Mouse (Mus musculus) macrophage (primary cell): ENCODE measurements around the gene Cfap44. TPM values are rescaled to one million over a fixed set of nuclear protein-coding genes. Genes with fewer than 3 reads are reported as not detected.
"Not testable (repeated sequence)": the region's sequence is repeated elsewhere in the genome, so short reads cannot be mapped to it uniquely, and the experiment has no call there.

Experiments used
- H3K27ac ChIP-seq: fragments of 350-480 bp; formaldehyde crosslinking; 2 replicates; pipeline ENCODE4 v1.9.0; 2021
- H3K36me3 ChIP-seq: fragments of 350-480 bp; formaldehyde crosslinking; 2 replicates; pipeline ENCODE4 v1.9.0; 2021; ENCODE audit errors: inconsistent target
- H3K4me3 ChIP-seq: fragments of 350-480 bp; formaldehyde crosslinking; 2 replicates; pipeline ENCODE4 v1.9.0; 2021; ENCODE audit errors: inconsistent target
- H3K79me2 ChIP-seq: fragments of 350-480 bp; formaldehyde crosslinking; 2 replicates; pipeline ENCODE4 v1.9.0; 2021; ENCODE audit errors: inconsistent target
- WGBS: methylation state at CpG from one replicate; pipeline ENCODE4 v1.1.7; 2026; ENCODE audit warnings: inconsistent platforms; ENCODE audit not compliant: missing documents; 5-methylcytosine and 5-hydroxymethylcytosine counted together
- polyA plus RNA-seq: library from polyadenylated mRNA; stranded (reverse); fragments of 250-400 nt; gene quantifications from 3 replicates; pipeline ENCODE4 v1.2.4, GENCODE M21; 2018; ENCODE audit warnings: inconsistent platforms

Gene Cfap44
- polyA plus RNA-seq, 1 experiment from 2014 or later: not detected

DNA sequence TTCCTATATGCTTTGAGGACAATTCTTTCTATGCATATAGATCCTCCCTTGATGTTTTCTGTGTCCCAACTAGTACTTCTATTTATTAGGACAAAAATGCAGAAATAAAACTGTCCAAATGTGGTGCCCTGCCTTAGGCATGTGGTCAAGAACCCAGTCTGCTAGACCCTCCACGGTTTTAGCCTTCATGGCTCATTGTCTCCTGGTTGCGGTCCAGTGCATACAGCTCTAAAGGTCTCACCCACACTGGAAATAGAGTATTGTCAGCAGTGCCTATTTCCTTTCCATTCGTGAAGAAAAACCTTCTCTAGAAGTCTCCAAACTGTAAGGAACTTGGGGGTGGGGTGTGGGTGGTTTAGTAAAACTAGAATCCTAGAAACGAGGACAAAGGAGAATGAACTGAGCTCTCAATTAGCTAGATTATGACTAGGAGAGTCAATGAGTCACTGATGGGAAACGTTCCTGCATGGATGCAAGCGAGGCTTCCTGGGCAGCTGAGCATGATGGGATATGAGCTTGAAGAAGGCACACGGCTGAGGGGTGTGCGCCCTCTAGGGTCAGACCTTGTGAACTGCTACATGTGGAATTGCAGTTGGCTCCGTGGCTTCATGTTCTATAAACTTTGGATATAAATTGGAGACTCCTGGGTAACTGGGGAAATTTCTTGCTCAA lies 2.6 kb upstream of the Cfap44 start:
- no peaks in the 10 kb centered on the region for H3K79me2 ChIP-seq
- 53% methylated on average over 9 of the region's 9 CpGs for WGBS
- no peak overlapping the region for H3K27ac ChIP-seq
- no peaks in the 10 kb centered on the region for H3K36me3 ChIP-seq
- no peak overlapping the region for H3K4me3 ChIP-seq

DNA sequence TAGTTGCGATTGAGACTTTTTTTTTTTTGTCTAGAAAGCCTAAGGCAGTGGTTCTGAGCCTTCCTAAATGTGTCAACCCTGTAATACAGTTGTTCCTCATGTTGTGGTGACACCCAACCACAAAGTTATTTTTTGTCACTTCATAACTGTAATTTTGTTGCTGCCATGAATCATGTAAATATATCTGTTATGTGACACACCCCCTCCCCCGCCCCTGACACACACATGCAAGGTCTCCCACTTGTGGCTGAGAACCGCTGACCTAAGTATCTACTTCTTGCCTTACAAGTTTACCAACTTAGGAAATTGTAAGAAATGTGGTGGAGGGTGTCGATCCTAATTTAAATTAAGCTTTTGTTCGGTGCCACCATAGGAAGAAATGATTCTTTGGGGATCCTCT lies 10.3 kb downstream of the Cfap44 start:
- Histone ChIP-seq H3K27ac (no peak overlapping the region), H3K4me3 (no peak overlapping the region), H3K36me3 (no peaks in the 10 kb centered on the region), H3K79me2 (no peaks in the 10 kb centered on the region)
- 39% methylated on average over 5 of the region's 5 CpGs for WGBS

GRCm38 (mm10) chr16:44407211-44407610 lies 12.6 kb downstream of the Cfap44 start:
- 94% methylated on average over 5 of the region's 5 CpGs for WGBS
- H3K27ac ChIP-seq: no peak overlapping the region
- no peaks in the 10 kb centered on the region for H3K36me3 ChIP-seq
- no peak overlapping the region for H3K4me3 ChIP-seq
- no peaks in the 10 kb centered on the region for H3K79me2 ChIP-seq

GRCm38 (mm10) chr16:44408290-44408689 lies 13.7 kb downstream of the Cfap44 start:
- H3K27ac ChIP-seq: no peak overlapping the region
- no peaks in the 10 kb centered on the region for H3K79me2 ChIP-seq
- H3K36me3 ChIP-seq: no peaks in the 10 kb centered on the region
- H3K4me3 ChIP-seq: no peak overlapping the region
- WGBS: 100% methylated on average over 2 of the region's 2 CpGs

DNA sequence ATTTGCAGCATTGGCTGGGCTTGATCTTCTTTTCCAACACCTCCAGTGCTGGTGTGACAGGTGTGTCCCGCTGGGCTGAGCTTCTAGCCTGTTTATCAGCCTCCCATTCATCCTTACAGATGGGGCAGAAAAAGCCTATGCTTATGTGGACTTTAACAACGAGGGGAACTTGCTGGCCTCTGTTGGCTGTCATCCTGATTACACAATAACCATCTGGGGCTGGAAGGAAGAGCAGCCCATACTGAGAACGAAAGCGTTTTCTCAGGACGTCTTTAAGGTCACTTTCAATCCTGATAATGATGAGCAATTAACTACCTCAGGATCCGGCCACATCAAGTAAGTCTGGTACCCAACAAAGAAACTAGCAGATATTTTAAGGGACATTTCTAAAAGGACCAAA lies 15.6 kb downstream of the Cfap44 start:
- WGBS: 19% methylated on average over 6 of the region's 6 CpGs
- no peak overlapping the region for H3K4me3 ChIP-seq
- H3K79me2 ChIP-seq: no peaks in the 10 kb centered on the region
- H3K27ac ChIP-seq: no peak overlapping the region
- no peaks in the 10 kb centered on the region for H3K36me3 ChIP-seq

- H3K36me3 ChIP-seq: no peaks in the 10 kb centered on the region
- H3K27ac ChIP-seq: no peak overlapping the region
- no peak overlapping the region for H3K4me3 ChIP-seq
- H3K79me2 ChIP-seq: no peaks in the 10 kb centered on the region
- 91% methylated on average over 8 of the region's 8 CpGs for WGBS
Observed at GRCm38 (mm10) chr16:44417596-44417995, 23.0 kb downstream of the Cfap44 start.

GRCm38 (mm10) chr16:44421735-44422134 lies 27.1 kb downstream of the Cfap44 start:
- Histone ChIP-seq H3K4me3 (no peak overlapping the region), H3K36me3 (no peaks in the 10 kb centered on the region), H3K79me2 (no peaks in the 10 kb centered on the region), H3K27ac (no peak overlapping the region)
- WGBS: 74% methylated on average over 8 of the region's 8 CpGs

DNA sequence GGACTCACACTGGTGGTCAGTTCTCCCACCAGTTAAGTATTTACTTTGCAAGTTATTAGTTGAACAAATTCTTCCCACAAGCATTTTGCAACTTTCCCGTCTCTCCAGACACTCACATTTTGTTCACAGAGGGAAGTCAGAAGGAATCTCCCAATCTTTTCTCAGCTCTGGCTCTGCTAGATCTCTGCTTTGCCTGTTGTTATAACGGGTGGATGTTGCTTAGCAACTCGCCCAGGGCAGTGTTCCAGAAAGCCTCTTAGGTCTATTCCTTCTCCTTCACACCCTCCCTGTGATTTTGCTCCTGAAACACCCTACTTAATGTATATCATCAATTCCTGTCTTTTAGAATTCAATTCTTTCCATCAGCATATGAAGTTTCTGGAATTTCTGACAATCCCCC lies 28.9 kb downstream of the Cfap44 start:
- WGBS: 88% methylated on average over 3 of the region's 3 CpGs
- H3K27ac ChIP-seq: no peak overlapping the region
- H3K4me3 ChIP-seq: no peak overlapping the region
- H3K79me2 ChIP-seq: no peaks in the 10 kb centered on the region
- H3K36me3 ChIP-seq: no peaks in the 10 kb centered on the region

DNA sequence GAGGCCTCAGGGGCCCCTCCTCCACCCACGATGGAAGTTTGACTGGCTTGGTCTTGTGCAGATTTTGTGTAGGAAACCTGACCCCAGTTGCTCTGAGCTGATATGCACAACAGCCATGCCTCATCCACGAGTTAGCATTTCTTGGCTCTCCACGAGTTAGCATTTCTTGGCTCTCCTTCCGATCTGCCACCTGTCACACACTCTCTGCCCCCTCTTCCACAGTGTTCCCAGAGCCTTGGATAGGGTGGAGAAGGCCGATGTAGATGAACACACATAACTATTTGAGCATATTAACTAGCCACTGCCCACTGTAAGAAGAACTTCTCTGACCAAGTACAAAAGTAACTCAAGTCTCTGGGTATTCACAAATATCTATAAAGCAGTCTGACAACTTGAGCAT lies 33.9 kb downstream of the Cfap44 start:
- H3K27ac ChIP-seq: no peak overlapping the region
- no peaks in the 10 kb centered on the region for H3K79me2 ChIP-seq
- no peaks in the 10 kb centered on the region for H3K36me3 ChIP-seq
- WGBS: 81% methylated on average over 5 of the region's 5 CpGs
- no peak overlapping the region for H3K4me3 ChIP-seq

GRCm38 (mm10) chr16:44430021-44430420 lies 35.4 kb downstream of the Cfap44 start:
- WGBS: 92% methylated on average over 7 of the region's 7 CpGs
- Histone ChIP-seq H3K4me3 (no peak overlapping the region), H3K79me2 (no peaks in the 10 kb centered on the region), H3K36me3 (no peaks in the 10 kb centered on the region), H3K27ac (no peak overlapping the region)

- 92% methylated on average over 6 of the region's 7 CpGs for WGBS
- Histone ChIP-seq H3K36me3 (no peaks in the 10 kb centered on the region), H3K27ac (no peak overlapping the region), H3K4me3 (no peak overlapping the region), H3K79me2 (no peaks in the 10 kb centered on the region)
Observed at GRCm38 (mm10) chr16:44434931-44435330, 40.3 kb downstream of the Cfap44 start.

GRCm38 (mm10) chr16:44435481-44435880 lies 40.9 kb downstream of the Cfap44 start:
- Histone ChIP-seq H3K4me3 (no peak overlapping the region), H3K79me2 (no peaks in the 10 kb centered on the region), H3K36me3 (no peaks in the 10 kb centered on the region), H3K27ac (no peak overlapping the region)
- WGBS: 68% methylated on average over 4 of the region's 4 CpGs

GRCm38 (mm10) chr16:44441913-44442312 lies 47.3 kb downstream of the Cfap44 start:
- not testable (repeated sequence) for H3K27ac ChIP-seq, H3K79me2 ChIP-seq, H3K4me3 ChIP-seq, H3K36me3 ChIP-seq
- 92% methylated on average over 15 of the region's 15 CpGs for WGBS

DNA sequence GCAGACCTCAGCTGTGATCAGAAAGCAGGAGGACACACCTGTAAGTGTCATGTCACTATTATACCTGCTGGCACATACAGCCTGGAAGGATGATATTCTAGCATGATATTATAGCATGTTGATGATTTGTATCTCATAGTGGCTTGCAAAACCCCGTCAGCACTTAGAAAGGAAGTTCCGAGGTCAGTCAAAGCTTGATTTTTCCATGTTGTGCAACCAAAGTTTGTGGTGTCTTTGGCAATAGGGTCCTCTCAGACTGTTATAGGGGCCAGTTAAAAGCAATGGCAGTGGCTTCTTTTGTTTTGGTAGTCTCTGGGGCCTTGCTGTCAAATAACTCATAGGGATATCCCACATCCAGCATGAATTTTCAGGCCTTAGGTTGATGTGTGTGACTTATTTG lies 63.3 kb downstream of the Cfap44 start:
- no peak overlapping the region for H3K4me3 ChIP-seq
- 0% methylated on average over 2 of the region's 2 CpGs for WGBS
- H3K79me2 ChIP-seq: no peaks in the 10 kb centered on the region
- H3K27ac ChIP-seq: no peak overlapping the region
- no peaks in the 10 kb centered on the region for H3K36me3 ChIP-seq

DNA sequence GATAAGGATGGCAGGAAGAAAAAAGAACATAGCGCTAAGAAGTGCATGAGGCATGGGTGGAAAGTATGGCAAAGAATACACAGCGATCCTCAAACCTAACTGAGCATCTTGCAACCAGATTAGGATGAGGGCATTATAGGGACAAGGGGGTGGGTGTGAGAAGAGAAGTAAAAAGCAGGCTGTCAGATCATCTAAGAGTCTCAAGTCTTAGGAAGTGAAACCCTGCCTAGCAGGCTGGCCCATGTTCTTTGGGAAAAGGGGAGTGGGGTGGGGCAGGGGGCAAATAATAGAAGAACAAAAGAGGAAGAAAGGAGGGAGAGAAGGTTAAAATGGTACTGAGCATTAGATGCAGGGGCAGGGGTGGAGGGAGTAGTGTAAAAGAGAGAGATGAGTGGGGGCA lies 64.2 kb downstream of the Cfap44 start:
- H3K27ac ChIP-seq: no peak overlapping the region
- H3K79me2 ChIP-seq: no peaks in the 10 kb centered on the region
- WGBS: 85% methylated on average over 2 of the region's 2 CpGs
- no peak overlapping the region for H3K4me3 ChIP-seq
- no peaks in the 10 kb centered on the region for H3K36me3 ChIP-seq

GRCm38 (mm10) chr16:44460922-44461321 lies 66.3 kb downstream of the Cfap44 start:
- WGBS: 85% methylated on average over 5 of the region's 5 CpGs
- no peaks in the 10 kb centered on the region for H3K36me3 ChIP-seq
- H3K27ac ChIP-seq: no peak overlapping the region
- H3K79me2 ChIP-seq: no peaks in the 10 kb centered on the region
- H3K4me3 ChIP-seq: no peak overlapping the region
